Mouse (Mus musculus) hindbrain, embryonic 11.5 days (tissue): ENCODE data around the gene Gm266. TPM values are rescaled to one million over a fixed set of nuclear protein-coding genes. Genes with fewer than 3 reads are reported as not detected.

Experiments used
- ATAC-seq: fragments of 200-750 bp; cut with Nextera tagmentation; 2 replicates; pipeline ENCODE4 v1.8.0; 2017; ENCODE audit warnings: mild to moderate bottlenecking, moderate TSS enrichment, moderate library complexity; ENCODE audit not compliant: low FRiP score
- DNase-seq: peaks from one replicate; pipeline ENCODE4 v3.0.0-alpha.2; 2015; ENCODE audit warnings: low spot score
- H3K27ac ChIP-seq: fragments of 300-500 bp; sonication (generic); 2 replicates; pipeline ENCODE4 v1.5.1; 2014; ENCODE audit warnings: mild to moderate bottlenecking, low read depth, low read length
- H3K27me3 ChIP-seq: fragments of 300-500 bp; sonication (generic); 2 replicates; pipeline ENCODE4 v1.6.1; 2014; ENCODE audit warnings: mild to moderate bottlenecking, low read length, moderate library complexity, mixed read lengths; ENCODE audit not compliant: control insufficient read depth, insufficient read depth
- H3K36me3 ChIP-seq: fragments of 300-500 bp; sonication (generic); 2 replicates; pipeline ENCODE4 v1.6.1; 2014; ENCODE audit warnings: mild to moderate bottlenecking, low read length, moderate library complexity, mixed read lengths; ENCODE audit not compliant: control insufficient read depth, insufficient read depth
- H3K4me1 ChIP-seq: fragments of 300-500 bp; sonication (generic); replicated peaks from 2 replicates; pipeline ENCODE4 v1.6.1; 2014; ENCODE audit warnings: low read length, mixed read lengths; ENCODE audit not compliant: control insufficient read depth, insufficient read depth
- H3K4me2 ChIP-seq: fragments of 300-500 bp; sonication (generic); replicated peaks from 2 replicates; pipeline ENCODE4 v1.6.1; 2014; ENCODE audit warnings: mild to moderate bottlenecking, low read depth, low read length
- H3K4me3 ChIP-seq: fragments of 300-500 bp; sonication (generic); 2 replicates; pipeline ENCODE4 v1.5.1; 2014; ENCODE audit warnings: low read depth, low read length
- H3K9ac ChIP-seq: fragments of 300-500 bp; sonication (generic); 2 replicates; pipeline ENCODE4 v1.6.1; 2014; ENCODE audit warnings: low read depth, low read length
- H3K9me3 ChIP-seq: fragments of 300-500 bp; sonication (generic); 2 replicates; pipeline ENCODE4 v1.6.1; 2016; ENCODE audit warnings: low read length; ENCODE audit not compliant: control insufficient read depth
- WGBS: fragments of 180-500 bp; shearing (Covaris S2); extraction: QIAGEN DNeasy Blood & Tissue Kit; methylation state at CpG from one replicate; pipeline ENCODE4 v1.1.7; 2014; 5-methylcytosine and 5-hydroxymethylcytosine counted together
- polyA plus RNA-seq: library from polyadenylated mRNA; unstranded; fragments of >200 nt; fragmentation: Nextera tagmentation; extraction: Ambion mirVana; gene quantifications from 2 replicates; pipeline ENCODE4 v1.2.1, GENCODE M21; 2014

Gene Gm266
- 8.9 and 10.1 TPM in 2 replicates for polyA plus RNA-seq

GRCm38 (mm10) chr12:111485652-111486306 lies at the start of gene Gm266:
Gm266 (minus strand) TSS chr12:111485823.
- peaks cover 6% of the 10 kb centered on the region; the same call in 1 of the 2 replicates for H3K4me1 ChIP-seq
- H3K36me3 ChIP-seq = no peaks in the 10 kb centered on the region
- WGBS = under 1% methylated on average over 55 of the region's 58 CpGs
- H3K27ac ChIP-seq = peak within 1 kb of the TSS; percentile 17; the same call in 1 of the 2 replicates
- peak; percentile 77 for ATAC-seq
- peaks cover 38% of the 10 kb centered on the region for H3K27me3 ChIP-seq
- H3K9me3 ChIP-seq = no peaks in the 10 kb centered on the region
- peak; percentile 68 for DNase-seq
- H3K4me3 ChIP-seq = peak within 1 kb of the TSS; percentile 38
- H3K4me2 ChIP-seq = peak within 1 kb of the TSS; percentile 65
- peak within 1 kb of the TSS; percentile 50 for H3K9ac ChIP-seq

GRCm38 (mm10) chr12:111535281-111535680 lies 49.7 kb upstream of the Gm266 start:
- Histone ChIP-seq H3K9ac (no peak overlapping the region), H3K27ac (no peak overlapping the region), H3K36me3 (no peaks in the 10 kb centered on the region), H3K4me3 (no peak overlapping the region), H3K4me1 (peaks cover 4% of the 10 kb centered on the region; the same call in 1 of the 2 replicates), H3K27me3 (no peaks in the 10 kb centered on the region), H3K4me2 (no peak overlapping the region), H3K9me3 (no peaks in the 10 kb centered on the region)
- DNase-seq (no peak), ATAC-seq (no peak)
- WGBS = 74% methylated on average over 6 of the region's 6 CpGs

- WGBS = 65% methylated on average over 11 of the region's 11 CpGs
- ATAC-seq (no peak), DNase-seq (no peak)
- Histone ChIP-seq H3K27ac (no peak overlapping the region), H3K27me3 (no peaks in the 10 kb centered on the region), H3K4me2 (no peak overlapping the region), H3K4me1 (peaks cover 4% of the 10 kb centered on the region; the same call in 1 of the 2 replicates), H3K4me3 (no peak overlapping the region), H3K9ac (no peak overlapping the region), H3K9me3 (no peaks in the 10 kb centered on the region), H3K36me3 (no peaks in the 10 kb centered on the region)
Measured at GRCm38 (mm10) chr12:111533096-111533794, 47.6 kb upstream of the Gm266 start.

- WGBS = 26% methylated on average over 8 of the region's 8 CpGs
- ATAC-seq = no peak
Measured at GRCm38 (mm10) chr12:111529192-111529591, 43.6 kb upstream of the Gm266 start.

GRCm38 (mm10) chr12:111527643-111528281 lies 42.1 kb upstream of the Gm266 start:
- H3K9ac ChIP-seq = no peak overlapping the region

More at GRCm38 (mm10) chr12:111529192-111529591, 43.6 kb upstream of the Gm266 start:
- no peak for DNase-seq
- Histone ChIP-seq H3K9me3 (no peaks in the 10 kb centered on the region), H3K4me2 (no peak overlapping the region), H3K4me1 (no peaks in the 10 kb centered on the region), H3K9ac (no peak overlapping the region), H3K36me3 (no peaks in the 10 kb centered on the region), H3K27ac (no peak overlapping the region), H3K4me3 (no peak overlapping the region), H3K27me3 (no peaks in the 10 kb centered on the region)

GRCm38 (mm10) chr12:111524883-111525282 lies 39.3 kb upstream of the Gm266 start:
- Histone ChIP-seq H3K27me3 (no peaks in the 10 kb centered on the region), H3K9me3 (peaks cover 4% of the 10 kb centered on the region; the same call in 1 of the 2 replicates), H3K4me3 (no peak overlapping the region), H3K36me3 (no peaks in the 10 kb centered on the region), H3K4me2 (no peak overlapping the region), H3K9ac (no peak overlapping the region), H3K27ac (no peak overlapping the region), H3K4me1 (no peaks in the 10 kb centered on the region)
- 81% methylated on average over 3 of the region's 3 CpGs for WGBS
- DNase-seq (no peak), ATAC-seq (no peak)

More at GRCm38 (mm10) chr12:111527643-111528281, 42.1 kb upstream of the Gm266 start:
- DNase-seq (no peak), ATAC-seq (no peak)
- H3K4me3 ChIP-seq = no peak overlapping the region
- H3K27me3 ChIP-seq = no peaks in the 10 kb centered on the region
- no peaks in the 10 kb centered on the region for H3K9me3 ChIP-seq
- WGBS = 71% methylated on average over 8 of the region's 8 CpGs
- H3K27ac ChIP-seq = no peak overlapping the region
- no peaks in the 10 kb centered on the region for H3K4me1 ChIP-seq
- H3K4me2 ChIP-seq = no peak overlapping the region
- no peaks in the 10 kb centered on the region for H3K36me3 ChIP-seq

- no peaks in the 10 kb centered on the region for H3K36me3 ChIP-seq
- no peak for DNase-seq
- H3K9me3 ChIP-seq = peaks cover 4% of the 10 kb centered on the region; the same call in 1 of the 2 replicates
- no peaks in the 10 kb centered on the region for H3K4me1 ChIP-seq
- 56% methylated on average over 1 of the region's 1 CpGs for WGBS
- H3K27me3 ChIP-seq = no peaks in the 10 kb centered on the region
- H3K4me3 ChIP-seq = no peak overlapping the region
- ATAC-seq = no peak
- H3K27ac ChIP-seq = no peak overlapping the region
- H3K4me2 ChIP-seq = no peak overlapping the region
- H3K9ac ChIP-seq = no peak overlapping the region
Measured at GRCm38 (mm10) chr12:111524469-111524868, 38.8 kb upstream of the Gm266 start.

- H3K9me3 ChIP-seq = peaks cover 4% of the 10 kb centered on the region; the same call in 1 of the 2 replicates
- H3K4me2 ChIP-seq = no peak overlapping the region
- no peak overlapping the region for H3K4me3 ChIP-seq
- no peaks in the 10 kb centered on the region for H3K36me3 ChIP-seq
- DNase-seq (no peak), ATAC-seq (no peak)
- H3K9ac ChIP-seq = no peak overlapping the region
- no peak overlapping the region for H3K27ac ChIP-seq
- no peaks in the 10 kb centered on the region for H3K27me3 ChIP-seq
- 92% methylated on average over 2 of the region's 2 CpGs for WGBS
- H3K4me1 ChIP-seq = no peaks in the 10 kb centered on the region
Measured at GRCm38 (mm10) chr12:111520994-111521393, 35.4 kb upstream of the Gm266 start.
